Mouse (Mus musculus): ENCODE results near the gene Cwc27. TPM values are rescaled to one million over a fixed set of nuclear protein-coding genes. Genes with fewer than 3 reads are reported as not detected.

Cwc27 gene
- polyA plus RNA-seq, 1 experiment, result 13.1 TPM

DNA sequence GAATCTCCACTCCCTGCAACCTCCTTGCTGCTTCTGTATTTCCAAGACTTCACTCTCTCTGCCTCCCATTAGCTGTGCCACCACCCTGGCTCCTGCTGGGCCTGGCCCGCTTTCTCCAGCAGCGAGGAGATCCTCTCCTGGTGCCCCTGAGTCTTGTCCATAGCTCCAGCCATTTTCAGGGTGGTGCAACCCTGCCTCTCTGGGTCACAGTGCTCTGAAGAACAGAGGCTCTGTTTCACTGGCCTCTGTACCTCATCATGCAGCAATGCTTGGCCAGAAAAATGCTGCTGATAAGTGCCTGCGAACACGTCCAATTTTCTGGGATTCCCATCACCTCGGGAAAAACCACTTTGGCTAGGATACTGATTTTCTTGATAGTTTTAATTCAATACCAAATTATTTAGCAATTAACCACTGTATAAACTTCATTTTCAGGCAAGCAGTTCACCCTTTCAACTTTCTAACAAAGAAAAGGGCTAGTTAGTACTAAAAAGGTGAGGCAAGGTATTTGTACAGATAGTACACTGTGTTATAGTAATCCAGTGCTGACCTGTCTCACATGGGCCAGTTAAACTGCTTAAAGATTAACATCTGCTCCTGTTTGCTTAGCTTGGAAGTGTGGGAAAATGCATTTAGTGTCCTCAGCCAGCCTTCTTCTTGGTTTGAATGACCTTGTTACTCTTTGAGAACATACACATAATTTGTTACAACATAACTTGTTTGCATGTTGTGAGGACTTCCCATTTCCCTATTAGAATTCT lies 176.1 kb downstream of the Cwc27 start:
- H3K4me1 ChIP-seq (ENCODE audit: control insufficient read depth, insufficient read depth, insufficient read length, low read length), result no peaks in the 10 kb centered on the region
- H3K4me3 ChIP-seq (ENCODE audit: insufficient read depth, low read depth, low read length), result no peak overlapping the region
- no peak overlapping the region for H3K27ac ChIP-seq (replicated peaks; ENCODE audit: low read depth, low read length)

GRCm38 (mm10) chr13:104638988-104639387 lies 178.0 kb downstream of the Cwc27 start:
- H3K27ac ChIP-seq (replicated peaks; ENCODE audit: low read depth, low read length), result no peak overlapping the region
- H3K4me1 ChIP-seq (ENCODE audit: control insufficient read depth, insufficient read depth, insufficient read length, low read length), result no peaks in the 10 kb centered on the region
- no peak overlapping the region for H3K4me3 ChIP-seq (ENCODE audit: insufficient read depth, low read depth, low read length)

DNA sequence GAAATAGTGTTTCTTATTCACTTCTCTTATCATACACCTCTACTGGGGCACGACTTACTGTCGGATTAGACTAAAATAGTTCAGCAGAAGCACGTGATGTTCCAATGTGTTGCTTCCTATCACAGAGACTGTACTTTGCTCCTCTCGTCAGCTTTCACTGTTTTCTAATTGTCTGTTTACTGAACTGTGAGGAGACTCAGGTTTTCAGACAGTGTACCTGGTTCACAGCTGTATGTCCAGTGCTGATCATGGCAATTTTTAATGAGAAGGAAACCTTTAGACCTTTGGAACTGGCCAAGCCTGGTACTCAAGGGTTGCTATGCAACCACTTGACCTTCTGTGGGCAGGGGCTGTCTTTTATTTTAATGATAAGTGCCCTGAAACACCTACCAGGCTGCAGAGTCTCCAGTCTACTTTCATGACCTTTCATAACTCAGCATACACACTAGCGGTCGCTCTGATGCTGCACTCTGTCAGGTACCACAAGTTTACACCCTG lies 180.9 kb downstream of the Cwc27 start:
- Histone ChIP-seq H3K4me3 (ENCODE audit: insufficient read depth, low read depth, low read length) (no peak overlapping the region), H3K27ac (replicated peaks; ENCODE audit: low read depth, low read length) (no peak overlapping the region), H3K4me1 (ENCODE audit: control insufficient read depth, insufficient read depth, insufficient read length, low read length) (no peaks in the 10 kb centered on the region)

- Histone ChIP-seq H3K4me3 (ENCODE audit: insufficient read depth, low read depth, low read length) (no peak overlapping the region), H3K27ac (replicated peaks; ENCODE audit: low read depth, low read length) (no peak overlapping the region), H3K4me1 (ENCODE audit: control insufficient read depth, insufficient read depth, insufficient read length, low read length) (no peaks in the 10 kb centered on the region)
Observed at GRCm38 (mm10) chr13:104634708-104635107, 182.2 kb downstream of the Cwc27 start.

DNA sequence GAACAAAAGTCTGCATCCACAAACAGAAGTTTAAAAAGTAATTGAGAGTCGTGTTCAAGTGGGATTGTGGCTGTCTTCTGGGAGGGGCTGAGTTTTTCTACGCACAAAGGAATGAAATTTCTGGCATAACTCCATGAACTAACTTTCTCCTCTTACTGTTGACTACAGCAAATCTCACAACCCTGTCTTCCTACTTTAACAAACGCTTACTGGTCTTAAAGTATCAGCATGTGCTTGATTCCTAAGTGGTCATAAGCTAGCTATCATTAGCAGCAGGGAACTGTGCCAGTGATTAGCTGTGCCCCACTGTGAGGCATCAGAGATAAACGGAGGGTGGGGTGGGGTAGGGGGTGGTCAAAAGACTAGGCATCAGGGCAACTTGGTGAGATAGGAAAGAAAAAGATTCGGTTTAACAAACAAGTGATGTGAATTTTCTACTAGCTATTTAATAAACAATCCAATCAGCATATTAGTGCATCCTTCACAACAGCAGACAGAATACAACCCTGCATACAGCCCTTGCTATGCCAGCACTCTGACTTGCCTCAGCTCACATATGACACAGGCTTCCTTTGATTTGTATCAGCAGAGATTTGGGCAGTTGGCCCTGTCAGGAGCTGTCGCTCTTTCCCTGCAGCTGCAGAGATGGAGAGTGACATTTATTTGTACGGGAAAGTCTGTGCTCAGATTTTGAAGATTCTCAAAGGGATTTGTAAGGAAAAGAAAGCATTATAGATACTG lies 184.3 kb downstream of the Cwc27 start:
- H3K27ac ChIP-seq (replicated peaks; ENCODE audit: low read depth, low read length), result no peak overlapping the region
- no peak overlapping the region for H3K4me3 ChIP-seq (ENCODE audit: insufficient read depth, low read depth, low read length)
- H3K4me1 ChIP-seq (ENCODE audit: control insufficient read depth, insufficient read depth, insufficient read length, low read length), result no peaks in the 10 kb centered on the region

DNA sequence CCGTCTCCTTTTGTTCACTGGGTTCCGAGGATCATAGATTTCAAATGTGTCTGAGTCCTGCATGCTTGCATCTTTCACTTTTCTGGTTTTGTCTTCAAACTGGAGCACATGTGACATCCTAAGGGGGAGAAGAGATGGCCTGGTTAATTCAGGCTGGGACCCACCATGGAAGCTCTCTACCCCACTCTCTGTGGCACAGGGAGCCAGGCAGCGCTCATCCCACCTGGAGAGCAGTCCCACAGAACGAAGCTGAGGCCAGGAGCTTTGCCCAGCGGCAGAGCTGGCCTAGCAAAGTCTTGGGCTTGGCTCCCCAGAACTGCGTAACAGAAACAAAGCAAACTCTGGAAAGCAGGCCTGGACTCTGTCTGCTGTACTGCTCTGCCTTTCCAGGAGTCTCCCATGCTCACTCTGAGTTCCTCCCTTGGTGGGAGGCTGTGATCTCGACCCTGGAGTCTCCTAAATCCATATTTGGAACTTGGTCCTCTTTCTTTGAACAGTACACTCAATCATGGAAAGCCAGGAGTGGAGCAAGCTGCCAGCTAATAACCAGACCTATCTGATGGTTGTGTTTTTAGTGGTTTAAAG lies 185.2 kb downstream of the Cwc27 start:
- Histone ChIP-seq H3K4me1 (ENCODE audit: control insufficient read depth, insufficient read depth, insufficient read length, low read length) (no peaks in the 10 kb centered on the region), H3K27ac (replicated peaks; ENCODE audit: low read depth, low read length) (no peak overlapping the region), H3K4me3 (ENCODE audit: insufficient read depth, low read depth, low read length) (no peak overlapping the region)

- H3K4me3 ChIP-seq (ENCODE audit: insufficient read depth, low read depth, low read length), result no peak overlapping the region
- H3K27ac ChIP-seq (replicated peaks; ENCODE audit: low read depth, low read length), result no peak overlapping the region
- no peaks in the 10 kb centered on the region for H3K4me1 ChIP-seq (ENCODE audit: control insufficient read depth, insufficient read depth, insufficient read length, low read length)
Observed at GRCm38 (mm10) chr13:104630808-104631207, 186.1 kb downstream of the Cwc27 start.

GRCm38 (mm10) chr13:104629621-104630020 lies 187.3 kb downstream of the Cwc27 start:
- no peaks in the 10 kb centered on the region for H3K4me1 ChIP-seq (ENCODE audit: control insufficient read depth, insufficient read depth, insufficient read length, low read length)
- H3K4me3 ChIP-seq (ENCODE audit: insufficient read depth, low read depth, low read length), result no peak overlapping the region
- no peak overlapping the region for H3K27ac ChIP-seq (replicated peaks; ENCODE audit: low read depth, low read length)

- H3K4me3 ChIP-seq (ENCODE audit: insufficient read depth, low read depth, low read length), result no peak overlapping the region
- no peak overlapping the region for H3K27ac ChIP-seq (replicated peaks; ENCODE audit: low read depth, low read length)
- no peaks in the 10 kb centered on the region for H3K4me1 ChIP-seq (ENCODE audit: control insufficient read depth, insufficient read depth, insufficient read length, low read length)
Observed at GRCm38 (mm10) chr13:104628019-104628418, 188.9 kb downstream of the Cwc27 start.

DNA sequence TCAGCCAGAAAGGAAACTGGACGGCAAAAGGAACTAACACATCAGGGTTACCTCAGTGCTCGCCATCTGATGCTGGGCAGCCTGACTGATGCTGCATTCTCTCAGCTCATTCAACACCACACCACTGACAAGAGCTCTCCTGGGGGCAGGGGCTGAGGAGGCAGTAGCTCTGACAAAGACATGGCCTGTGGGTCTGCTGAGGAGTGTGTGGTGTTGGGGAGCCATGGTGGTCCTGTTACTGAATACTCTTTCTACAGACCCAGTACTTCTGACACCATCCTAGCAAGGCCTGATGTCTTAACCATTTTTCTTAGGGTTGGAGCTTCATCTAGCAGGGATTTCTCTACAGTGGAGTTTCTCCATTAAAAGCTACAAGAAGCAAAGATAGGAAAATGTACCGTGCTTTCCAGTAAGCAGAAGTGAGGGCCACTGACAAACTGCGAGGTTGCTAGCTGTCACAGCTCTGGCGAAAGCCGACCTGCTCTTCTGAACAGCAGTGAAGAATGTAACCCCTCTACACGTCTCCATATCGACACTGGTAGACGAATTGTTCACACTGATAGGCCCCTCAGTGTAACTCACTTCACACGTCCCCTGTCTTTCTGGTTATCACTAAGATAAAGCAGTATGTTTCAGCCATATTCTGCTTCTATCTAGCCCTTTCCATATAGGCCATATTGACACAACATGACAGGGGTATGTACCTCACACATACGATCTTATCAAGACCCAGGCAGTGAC lies 189.6 kb downstream of the Cwc27 start:
- Histone ChIP-seq H3K4me1 (ENCODE audit: control insufficient read depth, insufficient read depth, insufficient read length, low read length) (no peaks in the 10 kb centered on the region), H3K27ac (replicated peaks; ENCODE audit: low read depth, low read length) (no peak overlapping the region), H3K4me3 (ENCODE audit: insufficient read depth, low read depth, low read length) (no peak overlapping the region)

DNA sequence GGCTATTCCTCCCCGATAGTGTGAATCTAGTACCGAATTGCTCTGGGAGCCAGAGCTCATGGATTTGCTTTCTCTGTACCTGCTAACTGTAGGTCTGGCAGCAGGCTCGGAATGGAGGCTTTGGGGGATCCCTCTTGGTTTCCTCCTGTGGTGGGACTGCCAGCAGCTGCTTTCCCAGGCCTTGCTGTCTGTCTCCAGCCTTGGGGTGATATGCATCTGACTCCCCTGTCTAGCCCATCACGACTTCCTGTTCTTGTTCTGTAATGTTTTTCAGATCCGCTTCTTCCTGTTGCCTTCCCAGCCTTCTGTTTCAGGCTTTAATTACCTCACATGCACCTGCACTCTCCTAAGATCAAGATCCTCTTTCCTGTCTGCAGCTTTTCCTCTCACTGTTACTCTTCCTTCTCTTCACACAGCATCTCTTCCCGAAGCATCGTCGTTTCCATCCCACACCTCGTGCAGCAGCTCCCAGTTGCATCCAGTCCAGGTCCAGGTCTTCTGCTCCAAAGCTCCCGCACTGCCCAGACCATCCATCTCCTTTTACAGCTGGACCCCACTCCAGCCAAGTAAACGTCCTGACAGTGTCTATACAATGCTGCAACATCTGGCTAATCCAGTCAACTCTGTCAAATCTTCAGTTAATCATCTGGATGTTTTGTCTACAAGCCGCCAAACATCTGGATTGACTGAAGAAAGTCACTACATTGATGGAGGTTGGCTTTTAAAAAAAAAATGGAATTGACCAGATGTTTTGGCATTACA lies 193.6 kb downstream of the Cwc27 start:
- Histone ChIP-seq H3K27ac (replicated peaks; ENCODE audit: low read depth, low read length) (no peak overlapping the region), H3K4me3 (ENCODE audit: insufficient read depth, low read depth, low read length) (no peak overlapping the region), H3K4me1 (ENCODE audit: control insufficient read depth, insufficient read depth, insufficient read length, low read length) (no peaks in the 10 kb centered on the region)

DNA sequence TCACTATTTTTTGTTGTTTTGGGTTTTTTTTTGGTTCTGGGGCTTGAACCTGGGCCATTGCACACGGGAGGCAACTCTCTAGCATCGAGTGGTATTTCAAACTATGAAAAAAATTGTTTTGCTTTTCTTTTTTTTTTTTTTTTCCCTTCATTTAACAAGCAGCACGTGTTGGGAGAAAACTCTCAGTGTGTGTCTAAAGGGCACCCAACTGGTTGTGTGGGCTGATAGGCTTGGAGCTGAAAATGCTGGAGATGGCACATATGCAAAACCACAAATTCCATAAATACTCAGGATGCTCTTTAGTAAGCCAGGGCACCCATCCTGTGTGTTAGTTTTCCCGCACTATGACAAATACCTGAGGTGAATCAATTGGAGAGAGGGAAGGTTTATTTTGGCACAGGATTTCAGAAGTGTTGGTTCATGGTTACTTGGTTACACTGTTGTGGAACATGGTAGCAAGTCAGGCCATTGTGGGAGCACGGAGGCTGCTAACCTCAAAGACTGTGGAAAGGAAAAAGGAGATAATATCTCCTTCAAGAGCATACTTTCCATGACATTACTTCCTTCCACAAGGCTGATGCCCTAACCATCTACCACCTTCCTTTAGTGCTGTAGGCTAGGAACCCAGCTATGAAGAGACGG lies 194.7 kb downstream of the Cwc27 start:
- Histone ChIP-seq H3K4me1 (ENCODE audit: control insufficient read depth, insufficient read depth, insufficient read length, low read length) (peaks cover 3% of the 10 kb centered on the region; the same call in 1 of the 2 replicates), H3K27ac (replicated peaks; ENCODE audit: low read depth, low read length) (no peak overlapping the region), H3K4me3 (ENCODE audit: insufficient read depth, low read depth, low read length) (no peak overlapping the region)

DNA sequence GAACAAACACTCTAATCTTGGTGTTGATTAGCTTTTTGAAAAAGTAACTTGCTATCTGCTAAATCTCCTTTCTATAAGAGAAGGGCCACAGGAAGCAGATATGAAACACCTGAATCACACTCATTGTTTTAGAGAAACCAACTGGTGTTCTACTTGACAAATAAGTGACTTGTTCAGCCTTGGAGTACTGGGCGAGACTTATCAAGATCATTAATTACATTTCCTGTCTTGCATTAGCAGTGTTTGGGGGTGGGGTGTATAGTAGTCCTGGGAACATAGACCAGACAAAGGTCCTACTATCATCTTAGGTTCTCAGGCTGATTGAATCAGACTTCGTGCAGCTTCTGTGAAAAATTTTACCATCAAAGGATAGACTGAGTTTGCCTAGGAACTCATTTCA lies 196.5 kb downstream of the Cwc27 start:
- H3K4me3 ChIP-seq (ENCODE audit: insufficient read depth, low read depth, low read length), result no peak overlapping the region
- peaks cover 3% of the 10 kb centered on the region; the same call in 1 of the 2 replicates for H3K4me1 ChIP-seq (ENCODE audit: control insufficient read depth, insufficient read depth, insufficient read length, low read length)
- H3K27ac ChIP-seq (replicated peaks; ENCODE audit: low read depth, low read length), result no peak overlapping the region

All from brown adipose tissue, adult 24 weeks (tissue).